Mouse (Mus musculus) myocyte (in vitro differentiated cells): ENCODE measurements around the gene Ppp6r2.
A peak's percentile ranks its signal among the peaks of the same experiment; 100 is the strongest.

Source experiments
- CEBPB ChIP-seq: IDR thresholded peaks from 2 replicates; pipeline ENCODE4 v1.6.1; 2011; ENCODE audit warnings: mild to moderate bottlenecking, moderate library complexity; ENCODE audit not compliant: poor library complexity, insufficient read depth, severe bottlenecking
- MYOG ChIP-seq, 3 experiments: IDR thresholded peaks; one replicate each; pipeline ENCODE4 v1.6.1; 2011; ENCODE audit warnings: control low read depth in 2 of 3, low read depth in 2 of 3, mild to moderate bottlenecking in 2 of 3; ENCODE audit not compliant: insufficient read length in 2 of 3, control insufficient read depth in 1 of 3, insufficient read depth in 1 of 3
- POLR2A ChIP-seq: IDR thresholded peaks from one replicate; pipeline ENCODE4 v1.6.1; 2011; ENCODE audit warnings: low read depth, mild to moderate bottlenecking, control low read depth, moderate library complexity; ENCODE audit not compliant: insufficient read length
- REST ChIP-seq: IDR thresholded peaks from one replicate; pipeline ENCODE4 v1.6.1; 2011; ENCODE audit warnings: mild to moderate bottlenecking, control low read depth, moderate library complexity; ENCODE audit not compliant: insufficient read depth, insufficient read length
- TCF12 ChIP-seq: IDR thresholded peaks from one replicate; pipeline ENCODE4 v1.6.1; 2011; ENCODE audit warnings: mild to moderate bottlenecking, control low read depth; ENCODE audit not compliant: poor library complexity, insufficient read depth, severe bottlenecking

DNA sequence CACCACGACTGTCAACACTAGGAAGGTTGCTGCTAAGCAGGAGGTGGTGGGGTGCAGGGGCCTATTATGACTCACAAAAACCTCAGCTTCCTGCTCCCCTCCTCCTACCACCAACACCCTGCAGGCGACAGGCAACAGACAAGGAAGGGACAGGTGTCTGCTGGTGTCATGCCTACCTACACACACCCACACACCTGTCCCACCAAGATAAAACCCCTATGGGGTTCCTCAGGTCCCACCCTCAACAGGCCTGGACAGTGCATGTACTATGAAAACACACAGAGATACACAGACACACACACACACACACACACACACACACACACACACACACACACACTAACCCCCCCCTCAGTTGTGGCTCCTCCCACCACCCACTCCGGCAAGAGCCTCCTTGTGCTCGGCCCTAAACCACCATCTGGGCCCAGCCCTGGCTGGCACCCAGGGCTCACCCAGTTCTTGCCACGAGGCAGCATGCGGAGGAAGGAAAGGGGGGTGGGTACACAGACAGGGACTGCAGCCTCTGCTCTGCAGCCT is 98.7 kb downstream of the Ppp6r2 start:
- TF ChIP-seq CEBPB (no peak), REST (no peak), MYOG (IDR thresholded peaks at IDR 0.05; ENCODE audit: control insufficient read depth in 1 of 3, insufficient read depth in 1 of 3, insufficient read length in 2 of 3, low read depth in 2 of 3) (peak in 2 of 3 experiments; percentile 8 to 87), POLR2A (no peak), TCF12 (peak; percentile 33)
